Mouse (Mus musculus) MEL (cell line): ENCODE results near the gene Dlx4. TPM values are rescaled to one million over a fixed set of nuclear protein-coding genes. Genes with fewer than 3 reads are reported as not detected.

Experiments
- DNase-seq: peaks from one replicate; pipeline ENCODE4 v3.0.0; 2011; ENCODE audit warnings: low read depth, low spot score
- H3K27ac ChIP-seq: 2 replicates; pipeline ENCODE4 v1.5.1; 2012; ENCODE audit warnings: low read depth, mild to moderate bottlenecking, control low read depth, low read length, moderate library complexity; ENCODE audit not compliant: control insufficient read depth
- H3K27me3 ChIP-seq, 2 experiments: fragments of 150-350 bp in 1 of 2; sonication (generic) in 1 of 2; 2 replicates each; pipeline ENCODE4 v1.6.1; 2012; ENCODE audit warnings: low read length in 2 of 2, mild to moderate bottlenecking in 2 of 2, improper control_type of control experiment in 1 of 2, moderate library complexity in 1 of 2; ENCODE audit not compliant: insufficient read depth in 2 of 2, control insufficient read depth in 1 of 2
- H3K36me3 ChIP-seq, 2 experiments: 2 replicates each; pipeline ENCODE4 v1.6.1; 2012 to 2014; ENCODE audit warnings: low read length in 2 of 2, improper control_type of control experiment in 1 of 2, inconsistent platforms in 1 of 2, mild to moderate bottlenecking in 1 of 2; ENCODE audit not compliant: insufficient read depth in 2 of 2, control insufficient read depth in 1 of 2
- H3K4me1 ChIP-seq, 2 experiments: fragments of 150-350 bp in 1 of 2; sonication (generic) in 1 of 2; 2 replicates each; pipeline ENCODE4 v1.6.1; 2012; ENCODE audit warnings: low read length in 2 of 2, improper control_type of control experiment in 1 of 2, mild to moderate bottlenecking in 1 of 2; ENCODE audit not compliant: insufficient read depth in 2 of 2, control insufficient read depth in 1 of 2
- H3K4me3 ChIP-seq, 2 experiments: fragments of 150-350 bp in 1 of 2; sonication (generic) in 1 of 2; 2 replicates each; pipeline ENCODE4 v1.5.1; 2012; ENCODE audit warnings: low read depth in 2 of 2, low read length in 2 of 2, mild to moderate bottlenecking in 2 of 2, moderate library complexity in 2 of 2, control low read depth in 1 of 2, improper control_type of control experiment in 1 of 2; ENCODE audit not compliant: control insufficient read depth in 1 of 2, insufficient read depth in 1 of 2
- H3K79me2 ChIP-seq: 2 replicates; pipeline ENCODE4 v1.6.1; 2012; ENCODE audit warnings: mild to moderate bottlenecking, low read length, moderate library complexity; ENCODE audit not compliant: control insufficient read depth, poor library complexity, insufficient read depth
- H3K9ac ChIP-seq: 2 replicates; pipeline ENCODE4 v1.6.1; 2012; ENCODE audit warnings: low read depth, mild to moderate bottlenecking, control low read depth, low read length, moderate library complexity; ENCODE audit not compliant: control insufficient read depth, poor library complexity, severe bottlenecking
- H3K9me3 ChIP-seq: fragments of 150-350 bp; sonication (generic); replicated peaks from 2 replicates; pipeline ENCODE4 v1.6.1; 2012; ENCODE audit warnings: mild to moderate bottlenecking, low read length, improper control_type of control experiment, moderate library complexity; ENCODE audit not compliant: insufficient read depth
- CTCF ChIP-seq, 3 experiments: IDR thresholded peaks in 2 of 3; conservative IDR thresholded peaks in 1 of 3; 2 replicates each; pipeline ENCODE4 v1.5.1; 2011 to 2012; ENCODE audit warnings: low read length in 3 of 3, low read depth in 2 of 3, mild to moderate bottlenecking in 2 of 3, improper control_type of control experiment in 1 of 3, inconsistent platforms in 1 of 3, mixed read lengths in 1 of 3, moderate library complexity in 1 of 3; ENCODE audit not compliant: control insufficient read depth in 1 of 3, insufficient read depth in 1 of 3, poor library complexity in 1 of 3, severe bottlenecking in 1 of 3
- EP300 ChIP-seq, 2 experiments: IDR thresholded peaks; 2 replicates each; pipeline ENCODE4 v1.6.1; 2011; ENCODE audit warnings: improper control_type of control experiment in 2 of 2, low read length in 2 of 2, low read depth in 1 of 2, mild to moderate bottlenecking in 1 of 2
- GABPA ChIP-seq: IDR thresholded peaks from 2 replicates; pipeline ENCODE4 v1.6.1; 2012; ENCODE audit warnings: low read depth, mild to moderate bottlenecking, inconsistent platforms, low read length, improper control_type of control experiment, moderate library complexity
- GATA1 ChIP-seq: IDR thresholded peaks from 2 replicates; pipeline ENCODE4 v1.6.1; 2011; ENCODE audit warnings: low read depth, low read length, improper control_type of control experiment
- HCFC1 ChIP-seq: IDR thresholded peaks from 2 replicates; pipeline ENCODE4 v1.6.1; 2012; ENCODE audit warnings: low read depth, mild to moderate bottlenecking, inconsistent platforms, low read length, improper control_type of control experiment, moderate library complexity
- JUND ChIP-seq: IDR thresholded peaks from 2 replicates; pipeline ENCODE4 v1.6.1; 2011; ENCODE audit warnings: low read depth, mild to moderate bottlenecking, improper control_type of control experiment, low read length
- MAFK ChIP-seq: IDR thresholded peaks from 2 replicates; pipeline ENCODE4 v1.6.1; 2011; ENCODE audit warnings: low read depth, mild to moderate bottlenecking, low read length, improper control_type of control experiment, borderline replicate concordance
- MEF2A ChIP-seq: IDR thresholded peaks from 2 replicates; pipeline ENCODE4 v1.6.1; 2014; ENCODE audit warnings: low read depth, mild to moderate bottlenecking, inconsistent platforms, low read length, improper control_type of control experiment; ENCODE audit not compliant: poor library complexity, insufficient replicate concordance, severe bottlenecking; ENCODE audit errors: extremely low read depth
- NELFE ChIP-seq: IDR thresholded peaks from 2 replicates; pipeline ENCODE4 v1.6.1; 2011; ENCODE audit warnings: low read depth, low read length, improper control_type of control experiment
- NRF1 ChIP-seq: IDR thresholded peaks from 2 replicates; pipeline ENCODE4 v1.6.1; 2014; ENCODE audit warnings: low read depth, mild to moderate bottlenecking, inconsistent platforms, low read length, improper control_type of control experiment, moderate library complexity; ENCODE audit not compliant: poor library complexity, insufficient read depth, severe bottlenecking
- POLR2A ChIP-seq, 2 experiments: IDR thresholded peaks; 2 replicates each; pipeline ENCODE4 v1.6.1; 2011 to 2012; ENCODE audit warnings: low read length in 2 of 2, mild to moderate bottlenecking in 2 of 2, control low read depth in 1 of 2, improper control_type of control experiment in 1 of 2, low read depth in 1 of 2, moderate library complexity in 1 of 2; ENCODE audit not compliant: control insufficient read depth in 1 of 2, insufficient read depth in 1 of 2, poor library complexity in 1 of 2
- POLR2AphosphoS5 ChIP-seq: IDR thresholded peaks from 2 replicates; pipeline ENCODE4 v1.6.1; 2012; ENCODE audit warnings: low read depth, borderline replicate concordance, mild to moderate bottlenecking, inconsistent platforms, low read length, moderate library complexity, mixed read lengths
- RAD21 ChIP-seq: IDR thresholded peaks from 2 replicates; pipeline ENCODE4 v1.6.1; 2011; ENCODE audit warnings: mild to moderate bottlenecking, low read depth, low read length, improper control_type of control experiment
- TAL1 ChIP-seq: IDR thresholded peaks from 2 replicates; pipeline ENCODE4 v1.6.1; 2012; ENCODE audit warnings: mild to moderate bottlenecking, inconsistent platforms, low read length, moderate library complexity, mixed read lengths
- TCF12 ChIP-seq: IDR thresholded peaks from 2 replicates; pipeline ENCODE4 v1.6.1; 2014; ENCODE audit warnings: low read depth, mild to moderate bottlenecking, inconsistent platforms, low read length, improper control_type of control experiment, moderate library complexity
- USF1 ChIP-seq: IDR thresholded peaks from 2 replicates; pipeline ENCODE4 v1.6.1; 2014; ENCODE audit warnings: low read depth, mild to moderate bottlenecking, inconsistent platforms, low read length, improper control_type of control experiment, moderate library complexity
- USF2 ChIP-seq, 2 experiments: IDR thresholded peaks; 2 replicates each; pipeline ENCODE4 v1.6.1; 2011 to 2012; ENCODE audit warnings: improper control_type of control experiment in 2 of 2, low read length in 2 of 2, borderline replicate concordance in 1 of 2, inconsistent platforms in 1 of 2, low read depth in 1 of 2, mild to moderate bottlenecking in 1 of 2; ENCODE audit not compliant: insufficient read depth in 1 of 2
- ZMIZ1 ChIP-seq: IDR thresholded peaks from 2 replicates; pipeline ENCODE4 v1.6.1; 2012; ENCODE audit warnings: low read depth, mild to moderate bottlenecking, inconsistent platforms, low read length, improper control_type of control experiment, moderate library complexity
- ZNF384 ChIP-seq: IDR thresholded peaks from 2 replicates; pipeline ENCODE4 v1.6.1; 2012; ENCODE audit warnings: low read depth, mild to moderate bottlenecking, inconsistent platforms, low read length, improper control_type of control experiment
- polyA plus RNA-seq, 2 experiments: library from polyadenylated mRNA; stranded (reverse) in 1 of 2; unstranded in 1 of 2; fragments of >175 nt in 1 of 2; fragments of >200 nt in 1 of 2; gene quantifications; 2 replicates each; pipeline versions ENCODE4 v1.2.1 to v1.2.4; 2012; ENCODE audit warnings: low replicate concordance in 2 of 2, low read depth in 1 of 2; ENCODE audit not compliant: insufficient read length in 2 of 2, insufficient read depth in 1 of 2, missing spikeins in 1 of 2
- total RNA-seq: library from RNA; depleted of rRNA; stranded (reverse); fragments of 300-350 nt; gene quantifications from 2 replicates; pipeline ENCODE4 v1.2.3, GENCODE M21; 2012

Dlx4 gene
- total and polyA plus RNA-seq, 3 experiments = not detected

GRCm38 (mm10) chr11:95144091-95144945, 1.7 kb downstream of the Dlx4 start:
- Histone ChIP-seq H3K9ac (no peak overlapping the region), H3K4me3 (no peak overlapping the region), H3K79me2 (no peaks in the 10 kb centered on the region), H3K27ac (no peak overlapping the region), H3K27me3 (peaks cover 15% of the 10 kb centered on the region in 2 experiments), H3K4me1 (no peaks in the 10 kb centered on the region), H3K36me3 (no peaks in the 10 kb centered on the region), H3K9me3 (no peaks in the 10 kb centered on the region)
- TF ChIP-seq MEF2A (no peak), RAD21 (no peak), ZMIZ1 (no peak), JUND (no peak), GATA1 (no peak), USF2 (IDR thresholded peaks at IDR 0.05; ENCODE audit: borderline replicate concordance in 1 of 2, insufficient read depth in 1 of 2, low read depth in 1 of 2, low read length in 2 of 2) (no peak), HCFC1 (no peak), MAFK (no peak), TCF12 (no peak), CTCF (IDR thresholded peaks at IDR 0.05 in 2 of 3, conservative IDR thresholded peaks at IDR 0.05 in 1 of 3; ENCODE audit: control insufficient read depth in 1 of 3, insufficient read depth in 1 of 3, low read depth in 2 of 3, low read length in 3 of 3, poor library complexity in 1 of 3, severe bottlenecking in 1 of 3) (no peak), TAL1 (no peak), ZNF384 (no peak), POLR2AphosphoS5 (no peak), NELFE (no peak), POLR2A (IDR thresholded peaks at IDR 0.05; ENCODE audit: control insufficient read depth in 1 of 2, insufficient read depth in 1 of 2, low read depth in 1 of 2, low read length in 2 of 2, poor library complexity in 1 of 2) (no peak), NRF1 (no peak), GABPA (no peak), USF1 (no peak), EP300 (IDR thresholded peaks at IDR 0.05; ENCODE audit: low read depth in 1 of 2, low read length in 2 of 2) (no peak)
- no peak for DNase-seq
